Mouse (Mus musculus) erythroblast, adult 5-6 weeks (primary cell): ENCODE data around the gene Gtf3c2. TPM values are rescaled to one million over a fixed set of nuclear protein-coding genes. Genes with fewer than 3 reads are reported as not detected.

Source experiments
- ATAC-seq: replicated peaks from 2 replicates; pipeline ENCODE4 v1.8.0; 2016; ENCODE audit warnings: moderate number of reproducible peaks, mild to moderate bottlenecking, moderate TSS enrichment, inconsistent platforms; ENCODE audit not compliant: poor library complexity, low FRiP score, severe bottlenecking
- total RNA-seq, 2 experiments: library from RNA; stranded (forward) in 1 of 2; stranded (reverse) in 1 of 2; fragments of 150-400 nt in 1 of 2; fragments of 200-764, 138-1000 nt in 1 of 2; gene quantifications; 2 replicates each; pipeline versions ENCODE4 v1.2.3 to v1.2.4; 2015 to 2017; ENCODE audit warnings: low replicate concordance in 2 of 2

Gtf3c2 gene
- total RNA-seq, 2 experiments from 2014 or later, result 30.7 to 32.5 TPM

DNA sequence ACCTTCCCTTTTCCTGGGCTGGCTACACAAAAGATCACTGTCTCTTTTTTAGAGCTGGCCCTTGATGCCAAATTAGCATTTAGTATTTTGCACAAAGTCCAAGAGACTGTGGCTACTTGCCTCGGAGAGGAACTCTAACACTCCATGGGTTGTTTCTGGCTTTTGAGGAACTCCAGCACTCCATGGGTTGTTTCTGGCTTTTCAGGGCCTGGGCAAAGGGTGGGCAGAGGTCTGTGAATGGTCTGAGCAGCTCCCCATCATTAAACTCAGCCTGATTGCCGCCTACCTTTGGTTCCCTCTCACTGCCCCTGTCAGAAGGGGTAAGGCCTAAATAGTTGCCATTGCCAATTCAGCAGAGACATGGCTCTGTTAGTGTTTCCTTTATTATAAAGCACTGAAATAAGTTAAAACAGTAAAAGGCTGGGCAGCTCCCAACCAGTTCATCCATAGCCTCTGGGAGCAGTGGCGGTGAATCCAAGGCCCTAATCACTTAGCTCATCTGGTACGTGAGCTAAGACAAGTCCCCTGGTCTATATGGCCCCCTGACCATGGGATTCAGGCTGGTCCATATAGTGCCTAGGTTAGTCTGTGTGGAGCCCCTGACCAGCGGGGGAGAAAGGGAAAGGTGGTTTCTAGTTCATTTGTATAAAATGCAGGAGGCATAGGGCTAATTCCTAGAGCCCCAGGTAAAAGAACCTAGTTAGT, 18.8 kb upstream of the Gtf3c2 start:
- no peak for ATAC-seq

DNA sequence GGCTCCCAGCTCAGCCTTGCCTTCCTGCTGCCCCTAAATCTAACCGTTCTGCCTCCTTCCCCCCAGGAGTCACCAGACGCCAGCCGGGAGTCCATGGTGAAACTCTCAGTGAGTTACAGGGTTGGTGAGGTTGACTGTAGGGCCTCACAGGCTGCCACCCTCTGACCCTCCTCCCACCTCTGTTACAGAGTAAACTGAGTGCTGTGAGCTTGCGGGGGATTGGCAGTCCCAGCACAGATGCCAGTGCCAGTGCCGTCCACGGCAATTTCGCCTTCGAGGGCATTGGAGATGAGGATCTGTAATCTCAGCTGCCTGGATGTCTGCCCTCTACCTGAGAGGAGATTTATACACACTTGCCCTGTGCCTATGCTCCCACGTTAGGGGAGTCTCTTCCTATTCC, 18.2 kb upstream of the Gtf3c2 start:
- ATAC-seq, result no peak

DNA sequence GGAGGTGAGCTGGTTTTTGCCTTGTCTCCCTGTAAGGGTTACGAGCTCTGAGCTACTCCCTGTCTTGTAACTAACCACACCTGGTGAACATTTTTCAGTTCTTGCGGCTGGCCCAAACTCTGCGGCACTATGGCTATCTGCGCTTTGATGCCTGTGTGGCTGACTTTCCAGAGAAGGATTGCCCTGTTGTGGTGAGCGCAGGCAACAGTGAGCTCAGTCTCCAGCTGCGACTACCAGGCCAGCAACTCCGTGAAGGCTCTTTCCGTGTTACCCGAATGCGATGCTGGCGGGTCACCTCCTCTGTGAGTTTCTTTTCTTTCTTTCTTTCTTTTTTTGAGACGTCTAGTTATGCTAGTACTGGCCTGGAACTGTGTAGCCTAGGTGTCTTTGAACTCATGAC, 17.1 kb upstream of the Gtf3c2 start:
- no peak for ATAC-seq

DNA sequence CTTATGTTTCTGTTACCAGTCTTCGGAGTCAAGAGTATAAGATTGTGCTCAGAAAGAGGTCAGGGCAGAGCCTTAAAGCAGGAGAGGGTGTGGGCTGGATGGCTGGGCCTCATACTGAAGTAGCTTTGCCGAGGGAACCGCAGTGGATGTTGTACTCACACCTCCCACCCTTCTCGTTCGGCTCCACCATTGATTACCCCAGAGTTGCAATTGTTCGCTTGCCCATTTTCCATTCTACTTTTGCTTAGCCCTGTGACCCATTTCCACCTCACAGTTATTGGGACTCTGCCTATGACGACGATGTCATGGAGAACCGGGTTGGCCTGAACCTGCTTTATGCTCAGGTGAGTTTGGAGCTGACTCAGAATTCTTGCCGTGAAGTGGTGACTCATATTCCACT, 16.3 kb upstream of the Gtf3c2 start:
- ATAC-seq, result no peak

DNA sequence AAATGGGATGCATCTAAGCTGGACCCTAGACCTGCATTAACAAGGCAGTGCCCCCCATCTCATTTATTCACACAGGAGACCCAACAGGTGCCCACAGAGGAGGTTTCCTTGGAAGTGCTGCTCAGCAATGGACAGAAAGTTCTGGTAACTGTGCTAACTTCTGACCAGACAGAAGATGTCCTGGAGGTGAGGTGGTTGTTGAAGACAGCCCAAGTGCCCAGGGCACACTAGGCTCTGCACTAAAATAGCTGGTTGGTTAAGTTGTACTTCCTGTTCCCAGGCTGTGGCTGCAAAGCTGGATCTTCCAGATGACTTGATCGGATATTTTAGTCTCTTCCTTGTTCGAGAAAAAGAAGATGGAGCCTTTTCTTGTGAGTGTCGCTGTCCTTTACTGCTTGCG, 15.7 kb upstream of the Gtf3c2 start:
- ATAC-seq, result no peak

DNA sequence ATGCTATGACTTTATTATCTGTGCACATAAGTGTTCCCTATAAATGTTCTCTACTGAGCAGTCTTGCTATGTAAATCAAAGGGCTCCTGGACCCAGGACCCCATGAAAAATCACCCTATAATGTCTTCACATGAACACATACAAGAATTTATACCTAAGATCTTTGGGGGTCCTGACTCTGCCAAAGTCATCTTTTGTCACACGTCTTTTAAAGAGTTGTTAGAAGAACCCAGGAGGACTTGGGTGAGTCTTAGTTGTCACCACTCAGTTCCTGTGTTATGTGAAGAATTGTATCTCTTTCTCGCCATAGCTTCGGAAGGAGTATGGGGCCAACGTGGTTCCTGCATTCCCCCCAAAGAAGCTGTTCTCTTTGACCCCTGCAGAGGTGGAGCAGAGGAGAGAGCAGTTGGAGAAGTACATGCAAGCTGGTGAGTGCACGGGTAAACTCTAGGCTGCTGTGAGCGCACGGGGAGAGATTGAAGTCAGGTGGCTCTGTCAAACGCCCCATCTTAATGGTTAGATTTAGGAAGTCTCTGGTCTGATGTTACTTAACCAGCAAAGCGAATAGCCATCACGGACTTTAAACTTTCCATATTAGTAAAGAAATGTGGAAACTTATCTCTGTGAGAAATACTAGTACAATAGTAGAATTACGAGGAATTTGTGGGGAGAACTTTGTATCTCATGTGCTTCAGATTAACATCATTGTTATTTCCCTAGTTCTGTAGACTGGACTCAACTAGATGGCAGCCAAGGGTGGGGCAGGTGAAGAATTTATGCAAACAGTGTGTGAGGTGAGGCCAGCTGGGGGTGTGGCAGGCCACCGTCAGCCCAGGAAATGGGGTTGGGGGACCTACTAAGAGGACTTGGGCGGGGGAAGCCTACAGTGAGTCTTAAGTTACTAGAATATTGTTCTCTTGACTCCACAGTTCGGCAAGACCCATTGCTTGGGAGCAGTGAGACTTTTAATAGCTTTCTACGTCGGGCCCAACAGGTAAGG, 14.8 kb upstream of the Gtf3c2 start:
- ATAC-seq, result no peak

DNA sequence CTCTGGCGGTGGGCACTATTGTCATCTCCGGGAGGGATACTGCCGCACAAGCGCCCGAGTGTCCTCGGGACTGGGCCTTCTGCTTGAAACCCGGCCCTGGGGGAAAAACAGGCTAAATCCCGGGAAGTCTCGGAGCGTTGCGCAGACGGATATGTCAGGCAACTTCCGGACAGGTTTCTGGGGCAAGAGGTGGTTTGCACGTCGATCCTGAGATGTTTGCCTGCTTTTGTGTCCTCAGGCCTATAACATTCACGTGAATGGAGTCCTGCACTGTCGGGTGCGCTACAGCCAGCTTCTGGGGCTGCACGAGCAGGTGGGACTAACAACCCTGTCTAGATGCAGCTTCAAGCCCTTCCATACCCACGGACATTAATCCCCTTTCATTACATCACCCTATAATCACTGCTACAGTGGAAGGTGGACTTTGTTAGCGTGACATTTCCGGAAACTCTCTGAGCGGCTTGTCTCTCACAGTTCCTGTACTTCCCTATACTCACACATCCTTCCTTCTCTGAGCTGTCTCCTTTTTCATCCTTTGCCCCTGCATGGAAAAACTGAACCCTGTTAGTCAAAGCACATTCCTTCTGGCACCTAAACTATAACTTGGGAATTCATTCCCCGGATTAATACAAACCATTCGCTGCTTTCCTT, 13.8 kb upstream of the Gtf3c2 start:
- peak; percentile 11 for ATAC-seq

DNA sequence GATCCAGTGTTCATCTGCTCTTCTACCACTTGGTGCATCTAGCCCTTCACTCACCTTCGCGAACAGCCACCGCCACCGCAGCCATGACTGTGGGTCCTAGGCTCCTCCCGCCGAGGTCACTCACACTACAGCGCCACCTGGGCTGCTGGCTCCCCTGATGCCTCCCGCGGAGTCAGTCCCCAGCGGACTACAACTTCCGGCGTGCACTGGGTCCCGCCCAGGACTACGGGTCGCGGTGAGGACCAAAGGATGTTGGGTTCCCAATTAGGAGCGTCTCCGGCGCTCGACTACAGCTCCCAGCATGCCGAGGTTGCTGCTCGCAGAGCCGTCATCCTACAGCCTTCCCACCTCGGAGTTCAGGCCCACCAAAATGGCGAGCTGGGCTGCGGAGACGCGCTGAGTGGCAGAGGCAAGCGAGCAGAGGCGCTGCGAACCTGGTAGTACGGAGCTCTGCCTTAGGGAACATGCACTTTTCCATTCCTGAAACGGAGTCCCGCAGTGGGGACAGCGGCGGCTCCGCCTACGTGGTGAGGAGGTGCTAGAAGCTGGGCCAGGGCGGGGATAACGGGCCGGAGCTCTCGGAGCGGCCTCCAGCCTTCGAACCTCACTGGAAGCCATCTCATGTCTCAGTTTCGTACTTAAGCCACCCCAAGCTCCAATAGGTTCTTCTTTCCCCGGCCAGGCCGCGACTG, 13.1 kb upstream of the Gtf3c2 start, which contains the start of the genes Snx17 and Eif2b4:
Gene Snx17 (plus strand): TSS at position 289 of the 692 bp plus-strand sequence.
Gene Eif2b4 (minus strand): TSS at position 492 of the 692 bp plus-strand sequence.
- peak; percentile 88 for ATAC-seq

DNA sequence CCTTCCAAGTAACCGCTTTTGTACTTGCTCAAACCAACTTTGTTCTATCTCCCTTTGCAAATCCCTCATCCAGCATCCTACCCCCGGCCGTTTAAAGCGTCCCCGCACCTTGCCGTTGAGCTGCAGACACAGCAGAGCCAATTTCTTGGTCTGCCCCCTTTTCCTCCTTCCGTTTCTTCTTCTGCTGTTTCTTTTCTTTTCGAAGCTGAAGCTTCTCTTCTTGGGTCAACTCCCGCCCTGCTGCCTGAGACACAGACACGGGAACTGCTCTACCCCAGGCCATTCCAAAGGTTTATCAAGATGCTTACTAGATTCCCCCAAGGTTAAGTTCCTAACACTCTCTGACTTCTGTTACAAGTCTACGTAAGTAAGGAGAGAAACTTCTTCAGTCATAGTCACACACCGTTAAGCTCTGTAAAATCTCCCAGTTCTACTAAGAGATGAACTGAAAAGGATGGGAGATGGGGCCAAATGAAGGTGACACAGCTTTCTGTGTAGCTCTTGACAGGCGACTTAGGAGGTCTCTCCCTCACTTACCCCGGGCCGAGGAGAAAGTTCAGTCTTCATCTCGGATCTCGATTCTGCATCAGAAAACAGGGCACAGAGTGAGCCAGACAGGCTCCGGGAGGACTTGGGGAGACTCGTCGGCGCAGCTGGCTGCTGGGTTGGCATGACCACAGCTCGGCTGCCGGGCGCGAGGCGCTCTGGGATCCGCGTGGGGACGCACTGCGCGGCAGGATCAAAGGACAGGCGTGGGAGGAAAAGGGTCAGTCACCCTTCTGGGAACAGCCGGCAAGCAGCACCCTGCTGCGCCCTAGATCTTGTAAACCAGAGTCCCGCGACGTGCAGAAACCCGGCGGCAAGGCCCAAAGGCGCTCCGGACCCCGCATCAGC, 12.3 kb upstream of the Gtf3c2 start:
- peak; percentile 45 for ATAC-seq

DNA sequence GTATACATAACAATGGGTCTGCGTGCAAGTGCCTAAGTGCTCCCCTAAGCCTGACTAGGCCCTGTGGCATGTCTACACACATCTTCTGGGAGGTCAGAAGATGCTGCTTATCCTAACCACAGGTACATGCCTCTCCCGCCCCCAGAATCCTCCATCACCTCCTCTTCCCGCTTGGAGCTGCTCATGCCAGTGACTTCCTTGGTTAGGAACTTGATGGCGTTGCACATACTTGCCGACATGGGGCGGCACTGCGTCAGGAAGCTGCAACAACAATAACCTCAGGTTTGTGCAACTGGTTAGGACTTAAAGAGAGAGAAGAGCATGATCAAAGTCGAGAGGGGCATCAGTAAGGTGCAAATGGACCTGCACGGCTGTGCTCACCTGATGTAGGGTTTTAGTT, 10.3 kb upstream of the Gtf3c2 start:
- ATAC-seq, result no peak

DNA sequence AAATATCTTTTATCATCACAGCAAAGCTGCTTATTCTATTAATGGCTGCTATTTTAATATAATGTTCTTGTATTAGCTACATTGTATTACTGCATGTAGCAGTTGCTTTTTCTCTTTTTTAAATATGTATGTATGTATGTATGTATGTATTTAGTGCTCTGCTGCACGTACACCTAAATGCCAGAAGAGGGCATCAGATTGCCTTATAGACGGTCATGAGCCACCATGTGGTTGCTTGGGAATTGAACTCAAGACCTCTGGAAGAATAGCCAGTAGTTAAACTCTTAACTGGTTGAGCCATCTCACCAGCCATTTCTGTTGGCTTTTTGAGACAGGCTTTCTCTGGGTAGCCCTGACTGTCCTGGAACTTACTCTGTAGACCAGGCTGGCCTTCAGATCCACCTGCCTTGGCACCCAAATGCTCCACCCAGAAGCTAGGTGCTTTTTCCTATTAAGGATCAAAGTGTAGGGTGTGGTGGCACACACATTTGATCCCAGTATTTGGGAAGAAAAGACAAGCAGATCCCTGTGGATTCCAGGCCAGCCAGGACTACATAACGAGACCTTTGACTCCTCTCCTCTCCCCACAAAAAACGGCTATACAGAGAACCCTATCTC, 8.4 kb upstream of the Gtf3c2 start:
- ATAC-seq, result no peak

DNA sequence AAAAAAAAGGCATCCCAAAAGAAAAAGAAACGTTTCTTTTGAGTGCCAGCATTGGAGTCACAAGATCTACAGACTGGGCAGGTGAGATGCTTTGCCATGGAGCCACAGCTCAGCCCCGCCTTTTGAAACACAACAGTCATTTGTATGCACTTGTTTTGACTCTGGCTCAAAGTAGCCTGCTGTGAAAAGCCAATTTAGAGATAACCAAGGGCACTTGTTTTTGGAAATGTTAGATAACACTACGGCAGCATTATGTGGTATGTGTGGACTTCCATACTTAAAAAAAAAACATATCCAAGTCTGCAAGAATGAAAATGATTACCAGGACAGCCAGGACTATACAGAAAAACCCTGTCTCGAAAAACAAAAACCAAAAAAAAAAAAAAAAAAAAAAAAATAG, 3.7 kb upstream of the Gtf3c2 start:
- peak; percentile 28; the same call in 1 of the 2 replicates for ATAC-seq

DNA sequence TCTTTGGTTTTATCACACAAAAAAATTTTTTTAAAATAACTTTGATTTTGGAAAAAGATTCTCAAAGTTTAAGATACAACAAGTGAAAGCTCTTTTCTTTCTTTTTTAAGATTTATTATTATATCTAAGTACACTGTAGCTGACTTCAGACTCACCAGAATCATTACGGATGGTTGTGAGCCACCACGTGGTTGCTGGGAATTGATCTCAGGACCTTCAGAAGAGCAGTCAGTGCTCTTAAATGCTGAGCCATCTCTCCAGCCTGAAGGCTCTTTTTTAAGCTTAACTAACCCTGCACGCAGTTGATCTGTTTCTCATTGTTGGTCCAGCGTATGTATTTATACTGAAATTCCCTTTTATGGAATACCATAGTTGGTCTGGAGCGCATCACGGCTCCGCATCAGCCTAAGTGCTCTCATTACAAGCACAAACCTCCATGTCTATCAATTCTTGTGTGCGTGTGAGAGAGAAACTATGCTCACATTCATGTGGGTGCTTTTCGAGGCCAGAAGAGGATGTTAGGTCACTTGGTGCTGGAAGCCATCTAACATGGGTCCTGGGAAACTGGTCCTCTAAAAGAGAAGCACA, 1.3 kb upstream of the Gtf3c2 start:
- ATAC-seq, result no peak

DNA sequence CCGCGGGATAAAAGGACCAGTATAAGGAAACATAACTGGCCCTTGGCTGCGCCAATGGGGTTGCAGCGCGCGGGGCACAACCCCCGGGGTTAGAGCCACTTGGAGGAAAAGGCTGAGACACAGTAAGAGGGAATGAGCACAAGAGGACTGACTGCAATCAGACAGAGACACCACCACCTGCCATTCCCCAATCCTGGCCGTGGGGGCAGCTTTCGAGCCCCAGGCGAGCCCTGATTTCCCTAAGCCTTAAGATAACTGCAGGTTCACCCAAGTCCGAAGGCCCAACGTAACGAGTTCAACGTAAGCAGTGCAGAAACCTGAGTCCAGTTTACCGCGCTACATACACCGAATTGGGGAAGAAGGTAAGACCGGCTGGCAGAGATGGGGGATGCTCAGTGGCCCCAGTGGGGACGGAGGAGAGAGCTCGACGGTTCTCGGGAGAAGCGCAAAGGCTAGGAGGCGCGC, 611 bp downstream of the Gtf3c2 start:
- peak; percentile 61 for ATAC-seq

DNA sequence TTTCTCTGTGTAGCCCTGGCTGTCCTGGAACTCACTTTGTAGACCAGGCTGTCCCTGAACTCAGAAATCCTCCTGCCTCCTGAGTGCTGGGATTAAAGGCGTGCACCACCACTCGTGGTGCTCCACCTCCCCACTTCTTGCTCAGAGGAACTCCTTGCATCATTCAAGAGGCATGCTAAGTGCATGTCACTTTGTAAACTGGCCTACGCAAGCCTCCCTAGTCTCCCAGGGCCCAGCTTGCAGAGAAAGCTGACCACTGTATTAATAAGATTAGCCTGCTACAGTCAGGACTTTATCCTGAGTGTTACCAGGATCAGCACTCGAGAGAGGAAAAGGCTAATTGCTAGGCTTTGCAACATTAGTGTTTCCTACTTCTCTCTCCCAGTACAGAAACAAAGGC, 11.3 kb downstream of the Gtf3c2 start:
- ATAC-seq, result no peak

DNA sequence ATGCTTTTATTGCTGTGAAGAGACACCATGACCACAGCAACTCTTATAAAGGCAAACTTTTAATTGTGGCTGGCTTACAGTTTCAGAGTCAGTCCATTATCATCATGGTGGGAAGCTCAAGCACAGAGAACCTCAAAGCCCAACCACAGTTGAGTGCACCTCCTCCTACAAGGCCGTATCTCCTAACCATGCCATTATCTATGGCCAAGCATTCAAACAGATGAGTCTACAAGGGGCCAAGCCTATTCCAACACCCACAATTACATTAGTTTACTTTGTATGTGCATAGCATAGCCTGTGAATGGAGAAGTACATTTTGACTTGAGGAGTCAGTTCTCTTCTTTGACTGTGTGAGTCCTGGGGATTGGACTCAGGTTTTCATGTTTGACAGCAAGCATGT, 15.1 kb downstream of the Gtf3c2 start:
- no peak for ATAC-seq

DNA sequence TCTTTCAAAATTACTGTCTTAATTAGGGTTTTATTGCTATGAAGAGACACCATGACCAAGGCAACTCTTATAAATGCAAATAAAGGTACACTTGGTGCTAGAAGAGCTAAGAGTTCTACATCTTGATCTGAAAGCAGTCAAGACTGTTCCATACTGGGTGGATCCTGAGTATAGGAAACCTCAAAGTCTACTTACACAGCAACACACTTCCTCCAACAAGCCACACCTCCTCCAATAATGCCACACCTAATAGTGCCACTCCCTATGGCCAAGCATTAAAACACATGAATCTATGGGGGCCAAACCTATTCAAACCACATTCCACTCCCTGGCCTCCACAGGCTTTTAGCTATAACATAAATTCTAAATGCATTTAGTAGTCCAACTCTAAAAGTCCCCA, 17.5 kb downstream of the Gtf3c2 start:
- no peak for ATAC-seq

DNA sequence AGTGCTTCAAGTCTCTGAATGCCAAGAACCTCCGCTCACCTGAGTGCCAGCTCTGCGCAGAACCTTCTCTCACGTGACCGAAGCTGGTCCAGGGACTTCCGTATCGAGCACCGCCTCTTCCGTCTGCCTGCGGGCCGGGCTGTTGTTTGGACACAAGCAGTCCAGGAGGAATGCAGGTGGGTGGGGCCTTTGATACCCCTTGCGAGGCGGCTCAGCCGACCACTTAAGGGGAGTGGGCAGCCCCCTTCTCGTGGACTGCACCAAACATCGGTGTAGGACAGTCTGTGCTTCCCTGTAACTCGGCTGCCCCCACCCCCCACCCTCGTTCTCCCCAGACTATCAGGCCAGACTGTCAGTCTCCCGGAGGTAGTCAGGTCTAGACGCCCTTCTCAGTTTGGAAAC, 25.8 kb downstream of the Gtf3c2 start, which contains the start of gene Mpv17:
Gene Mpv17 (minus strand): TSS at position 100 of the 402 bp plus-strand sequence.
- peak; percentile 98 for ATAC-seq
